Mouse (Mus musculus) hindbrain, embryonic 15.5 days (tissue): ENCODE results near the gene Fads1. TPM values are rescaled to one million over a fixed set of nuclear protein-coding genes. Genes with fewer than 3 reads are reported as not detected.

ENCODE experiments used
- ATAC-seq: fragments of 200-750 bp; cut with Nextera tagmentation; 2 replicates; pipeline ENCODE4 v1.8.0; 2017; ENCODE audit warnings: low read depth, moderate number of reproducible peaks, moderate TSS enrichment; ENCODE audit not compliant: low FRiP score
- H3K27ac ChIP-seq: fragments of 300-500 bp; sonication (generic); replicated peaks from 2 replicates; pipeline ENCODE4 v1.5.1; 2015; ENCODE audit warnings: mild to moderate bottlenecking, inconsistent platforms
- H3K27me3 ChIP-seq: fragments of 300-500 bp; sonication (generic); 2 replicates; pipeline ENCODE4 v1.6.1; 2015; ENCODE audit warnings: control low read depth, inconsistent platforms
- H3K36me3 ChIP-seq: fragments of 300-500 bp; sonication (generic); 2 replicates; pipeline ENCODE4 v1.6.1; 2015; ENCODE audit warnings: control low read depth, inconsistent platforms
- H3K4me1 ChIP-seq: fragments of 300-500 bp; sonication (generic); replicated peaks from 2 replicates; pipeline ENCODE4 v1.6.1; 2015; ENCODE audit warnings: control low read depth, inconsistent platforms
- H3K4me2 ChIP-seq: fragments of 300-500 bp; sonication (generic); 2 replicates; pipeline ENCODE4 v1.6.1; 2015; ENCODE audit warnings: moderate library complexity, mild to moderate bottlenecking, inconsistent platforms
- H3K4me3 ChIP-seq: fragments of 300-500 bp; sonication (generic); 2 replicates; pipeline ENCODE4 v1.5.1; 2015; ENCODE audit warnings: mild to moderate bottlenecking, inconsistent platforms
- H3K9ac ChIP-seq: fragments of 300-500 bp; sonication (generic); 2 replicates; pipeline ENCODE4 v1.6.1; 2015; ENCODE audit warnings: inconsistent platforms
- H3K9me3 ChIP-seq: fragments of 300-500 bp; sonication (generic); 2 replicates; pipeline ENCODE4 v1.6.1; 2016; ENCODE audit warnings: control low read depth, inconsistent platforms
- WGBS: fragments of 180-500 bp; shearing (Covaris S2); methylation state at CpG from one replicate; pipeline ENCODE4 v1.1.7; 2015; 5-methylcytosine and 5-hydroxymethylcytosine counted together
- microRNA-seq: library from miRNA; unstranded; fragments of <30 nt; microRNA quantifications from one replicate; pipeline ENCODE4, GENCODE M21; 2016
- polyA plus RNA-seq: library from polyadenylated mRNA; unstranded; fragments of >200 nt; fragmentation: Nextera tagmentation; extraction: Ambion mirVana; gene quantifications from 2 replicates; pipeline ENCODE4 v1.2.1, GENCODE M21; 2015

The Fads1 gene
- polyA plus RNA-seq, 1 experiment from 2014 or later: 160 TPM

- no peak for ATAC-seq
- Histone ChIP-seq H3K4me2 (0 out of 2 replicates have a peak overlapping the region, but pooled peaks have one; percentile 79), H3K4me3 (no peak overlapping the region), H3K27me3 (peaks cover 13% of the 10 kb centered on the region), H3K9ac (no peak overlapping the region), H3K27ac (no peak overlapping the region), H3K36me3 (no peaks in the 10 kb centered on the region), H3K4me1 (peaks cover 10% of the 10 kb centered on the region), H3K9me3 (no peaks in the 10 kb centered on the region)
- 55% methylated on average over 2 of the region's 2 CpGs for WGBS
These were observed 56.7 kb downstream of the Fads1 start for GRCm38 (mm10) chr19:10239419-10239818.

- H3K4me3 ChIP-seq: peak overlapping the region; percentile 41
- peak overlapping the region; percentile 79 for H3K4me2 ChIP-seq
- peak overlapping the region; percentile 20; the same call in 1 of the 2 replicates for H3K9ac ChIP-seq
- no peak overlapping the region for H3K27ac ChIP-seq
- peaks cover 10% of the 10 kb centered on the region for H3K4me1 ChIP-seq
- peaks cover 13% of the 10 kb centered on the region for H3K27me3 ChIP-seq
- no peak for ATAC-seq
- H3K9me3 ChIP-seq: no peaks in the 10 kb centered on the region
- WGBS: 4% methylated on average over 26 of the region's 26 CpGs
- H3K36me3 ChIP-seq: no peaks in the 10 kb centered on the region
These were observed 57.4 kb downstream of the Fads1 start for GRCm38 (mm10) chr19:10239975-10240653.

DNA sequence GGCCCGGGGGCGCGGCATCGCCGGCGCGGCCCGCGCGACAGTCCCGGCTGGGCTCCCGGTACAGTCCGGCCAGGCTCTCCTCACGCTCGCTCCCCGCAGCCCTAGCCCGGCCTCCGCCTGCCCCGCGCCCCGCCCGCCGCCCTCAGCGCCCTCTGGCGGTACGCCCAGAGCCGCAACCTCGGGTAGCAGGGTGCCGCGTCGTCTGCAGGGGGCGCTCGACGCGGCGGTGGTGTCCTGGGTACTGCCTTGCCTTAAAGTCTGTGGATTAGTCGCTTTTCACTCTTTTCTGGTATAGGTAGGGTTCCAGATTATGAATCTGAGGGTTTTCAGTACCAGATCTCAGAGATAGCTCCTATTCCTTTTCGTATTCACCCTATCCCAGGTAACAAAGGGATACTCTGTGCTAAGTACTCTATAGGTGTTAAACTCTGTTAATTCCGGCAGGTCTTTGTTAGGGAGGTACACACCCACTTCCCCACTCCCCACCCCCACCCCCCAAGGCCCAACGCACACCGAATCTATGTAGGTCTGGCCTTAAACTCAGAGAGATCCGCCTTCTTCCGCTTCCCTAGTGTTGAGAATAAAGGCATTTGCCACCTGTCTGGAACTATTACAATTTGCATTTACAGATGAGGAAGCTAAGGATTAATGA lies 58.1 kb downstream of the Fads1 start, which contains the start of gene Myrf:
TSS of gene Myrf (minus strand) at position 95 of the 652 bp plus-strand sequence.
- no peaks in the 10 kb centered on the region for H3K9me3 ChIP-seq
- WGBS: 9% methylated on average over 41 of the region's 43 CpGs

DNA sequence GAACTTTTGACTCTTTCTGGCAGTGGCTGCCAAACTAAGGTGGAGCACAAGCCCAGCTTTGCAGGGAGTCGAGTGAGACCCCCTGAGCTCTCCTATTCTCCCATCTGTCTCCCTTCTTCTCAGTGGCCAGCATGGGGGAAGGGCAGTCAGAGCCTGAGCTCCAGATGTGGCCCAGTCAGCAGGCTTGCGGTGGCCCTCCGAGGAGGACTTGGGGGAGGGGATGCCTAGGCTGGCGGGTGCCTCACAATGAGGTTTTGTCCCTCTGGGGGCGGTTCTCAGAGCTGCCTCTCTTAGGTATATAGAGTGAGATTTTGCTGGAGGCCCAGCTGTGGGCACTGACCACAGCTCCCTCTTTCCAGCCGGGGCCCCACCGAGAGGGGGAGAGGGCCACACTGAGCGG lies 60.2 kb downstream of the Fads1 start:
- Histone ChIP-seq H3K4me3 (no peak overlapping the region), H3K4me1 (peaks cover 10% of the 10 kb centered on the region), H3K4me2 (no peak overlapping the region), H3K36me3 (no peaks in the 10 kb centered on the region), H3K9ac (no peak overlapping the region), H3K9me3 (no peaks in the 10 kb centered on the region), H3K27me3 (peaks cover 13% of the 10 kb centered on the region), H3K27ac (no peak overlapping the region)
- 2% methylated on average over 8 of the region's 8 CpGs for WGBS
- ATAC-seq: no peak

More for the DNA sequence above, 58.1 kb downstream of the Fads1 start, which contains the start of gene Myrf:
- peak within 1 kb of the TSS; percentile 20; the same call in 1 of the 2 replicates for H3K9ac ChIP-seq
- no peak within 1 kb of the TSS for H3K27ac ChIP-seq
- peak within 1 kb of the TSS; percentile 41 for H3K4me3 ChIP-seq
- peaks cover 10% of the 10 kb centered on the region for H3K4me1 ChIP-seq
- peak within 1 kb of the TSS; percentile 79 for H3K4me2 ChIP-seq
- H3K36me3 ChIP-seq: no peaks in the 10 kb centered on the region
- ATAC-seq: peak; percentile 71
- H3K27me3 ChIP-seq: peaks cover 13% of the 10 kb centered on the region

GRCm38 (mm10) chr19:10244183-10244582 lies 61.5 kb downstream of the Fads1 start:
- no peak for ATAC-seq
- Histone ChIP-seq H3K27ac (no peak overlapping the region), H3K4me1 (peaks cover 10% of the 10 kb centered on the region), H3K9me3 (no peaks in the 10 kb centered on the region), H3K4me2 (no peak overlapping the region), H3K27me3 (peaks cover 13% of the 10 kb centered on the region), H3K36me3 (no peaks in the 10 kb centered on the region), H3K9ac (no peak overlapping the region), H3K4me3 (no peak overlapping the region)
- WGBS: 29% methylated on average over 3 of the region's 3 CpGs

Small RNAs within 50 kb of the gene (microRNA-seq; reads per million reads assigned to microRNA genes)
- 2.4 reads per million, percentile 6 among the genes with 10 or more reads in this experiment for gene Mir6993

Other genes starting within 250 kb of the Fads1 start
- gene Fth1, start 202.3 kb upstream of the Fads1 start, polyA plus RNA-seq: 1,700 and 1,726 TPM in 2 replicates
- gene Best1, start 181.3 kb upstream of the Fads1 start, polyA plus RNA-seq: 2.3 TPM in 2 replicates
- gene Rab3il1, start 181.2 kb upstream of the Fads1 start, polyA plus RNA-seq: 20.7 and 22.3 TPM in 2 replicates
- 31.4 and 32.8 TPM in 2 replicates for gene Fads3, start 141.3 kb upstream of the Fads1 start, polyA plus RNA-seq
- gene Fads2, start 81.1 kb upstream of the Fads1 start, polyA plus RNA-seq: 218 and 229 TPM in 2 replicates
- 330 and 360 TPM in 2 replicates for gene Tmem258, start 21.1 kb downstream of the Fads1 start, polyA plus RNA-seq
- gene Fen1, start 21.3 kb downstream of the Fads1 start, polyA plus RNA-seq: 28.0 and 28.2 TPM in 2 replicates
- gene Myrf, start 57.9 kb downstream of the Fads1 start, polyA plus RNA-seq: 0.76 and 0.92 TPM in 2 replicates
- gene Dagla, start 122.0 kb downstream of the Fads1 start, polyA plus RNA-seq: 11.3 and 14.3 TPM in 2 replicates
- 17.4 and 21.0 TPM in 2 replicates for gene Syt7, start 206.2 kb downstream of the Fads1 start, polyA plus RNA-seq